Mouse (Mus musculus) limb, embryonic 13.5 days (tissue): ENCODE results near the gene Glb1l. TPM values are rescaled to one million over a fixed set of nuclear protein-coding genes. Genes with fewer than 3 reads are reported as not detected.

ENCODE experiments used
- ATAC-seq: fragments of 200-750 bp; cut with Nextera tagmentation; 2 replicates; pipeline ENCODE4 v1.8.0; 2017; ENCODE audit warnings: low read depth, moderate number of reproducible peaks, moderate TSS enrichment; ENCODE audit not compliant: low FRiP score
- H3K27ac ChIP-seq: fragments of 300-500 bp; sonication (generic); 2 replicates; pipeline ENCODE4 v1.5.1; 2015; ENCODE audit warnings: inconsistent platforms, mild to moderate bottlenecking, moderate library complexity
- H3K27me3 ChIP-seq: fragments of 300-500 bp; sonication (generic); 2 replicates; pipeline ENCODE4 v1.6.1; 2015; ENCODE audit warnings: mild to moderate bottlenecking, inconsistent platforms
- H3K36me3 ChIP-seq: fragments of 300-500 bp; sonication (generic); 2 replicates; pipeline ENCODE4 v1.6.1; 2015; ENCODE audit warnings: inconsistent platforms, mild to moderate bottlenecking, moderate library complexity
- H3K4me1 ChIP-seq: fragments of 300-500 bp; sonication (generic); 2 replicates; pipeline ENCODE4 v1.6.1; 2015; ENCODE audit warnings: inconsistent platforms
- H3K4me2 ChIP-seq: fragments of 300-500 bp; sonication (generic); replicated peaks from 2 replicates; pipeline ENCODE4 v1.6.1; 2015; ENCODE audit warnings: inconsistent platforms, mild to moderate bottlenecking, moderate library complexity
- H3K4me3 ChIP-seq: fragments of 300-500 bp; sonication (generic); 2 replicates; pipeline ENCODE4 v1.5.1; 2015; ENCODE audit warnings: moderate library complexity, mild to moderate bottlenecking, inconsistent platforms
- H3K9ac ChIP-seq: fragments of 300-500 bp; sonication (generic); 2 replicates; pipeline ENCODE4 v1.6.1; 2015; ENCODE audit warnings: mild to moderate bottlenecking, inconsistent platforms
- H3K9me3 ChIP-seq: fragments of 300-500 bp; sonication (generic); 2 replicates; pipeline ENCODE4 v1.6.1; 2016; ENCODE audit warnings: inconsistent platforms
- WGBS: fragments of 180-500 bp; shearing (Covaris S2); methylation state at CpG from one replicate; pipeline ENCODE4 v1.1.7; 2015; 5-methylcytosine and 5-hydroxymethylcytosine counted together
- polyA plus RNA-seq: library from polyadenylated mRNA; unstranded; fragments of >200 nt; fragmentation: Nextera tagmentation; extraction: Ambion mirVana; gene quantifications from 2 replicates; pipeline ENCODE4 v1.2.1, GENCODE M21; 2015

The Glb1l gene
- polyA plus RNA-seq, 1 experiment from 2014 or later: 20.4 TPM

GRCm38 (mm10) chr1:75214886-75215285 lies 4.3 kb upstream of the Glb1l start:
- 81% methylated on average over 5 of the region's 5 CpGs for WGBS
- no peak for ATAC-seq
- Histone ChIP-seq H3K27ac (no peak overlapping the region), H3K9me3 (no peaks in the 10 kb centered on the region), H3K4me1 (peaks cover 37% of the 10 kb centered on the region), H3K9ac (no peak overlapping the region), H3K27me3 (peaks cover 45% of the 10 kb centered on the region), H3K36me3 (peaks cover 41% of the 10 kb centered on the region), H3K4me2 (no peak overlapping the region), H3K4me3 (no peak overlapping the region)

DNA sequence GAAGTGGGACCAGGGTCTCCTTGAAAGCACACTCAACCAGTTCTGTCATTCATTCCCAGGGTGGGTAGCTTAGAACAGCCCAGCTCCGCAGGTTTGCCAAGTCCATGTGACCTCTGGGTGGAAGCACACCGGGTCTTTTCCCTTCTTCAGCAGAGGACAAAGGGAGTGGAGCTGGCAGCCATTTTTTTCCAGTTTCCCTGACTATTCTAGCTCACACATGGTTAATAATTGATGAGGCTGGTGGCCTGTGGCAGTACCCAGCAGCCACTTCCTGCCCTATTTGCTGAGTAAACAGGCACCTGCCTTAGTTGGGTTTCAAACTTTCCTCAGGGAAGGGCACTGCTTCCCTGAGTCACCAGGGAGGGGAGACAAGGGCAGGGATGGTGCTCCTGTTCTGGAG lies 3.8 kb upstream of the Glb1l start:
- Histone ChIP-seq H3K36me3 (peaks cover 41% of the 10 kb centered on the region), H3K9me3 (no peaks in the 10 kb centered on the region), H3K4me1 (peaks cover 37% of the 10 kb centered on the region), H3K27ac (no peak overlapping the region), H3K9ac (no peak overlapping the region), H3K27me3 (peaks cover 44% of the 10 kb centered on the region), H3K4me3 (no peak overlapping the region), H3K4me2 (no peak overlapping the region)
- ATAC-seq: no peak
- 85% methylated on average over 2 of the region's 2 CpGs for WGBS

GRCm38 (mm10) chr1:75213096-75213495 lies 2.5 kb upstream of the Glb1l start:
- peaks cover 34% of the 10 kb centered on the region for H3K4me1 ChIP-seq
- no peak overlapping the region for H3K9ac ChIP-seq
- no peak overlapping the region for H3K4me2 ChIP-seq
- H3K9me3 ChIP-seq: no peaks in the 10 kb centered on the region
- H3K27me3 ChIP-seq: peaks cover 31% of the 10 kb centered on the region
- WGBS: 90% methylated on average over 7 of the region's 7 CpGs
- no peak overlapping the region for H3K27ac ChIP-seq
- H3K36me3 ChIP-seq: peaks cover 41% of the 10 kb centered on the region
- no peak for ATAC-seq
- H3K4me3 ChIP-seq: no peak overlapping the region

DNA sequence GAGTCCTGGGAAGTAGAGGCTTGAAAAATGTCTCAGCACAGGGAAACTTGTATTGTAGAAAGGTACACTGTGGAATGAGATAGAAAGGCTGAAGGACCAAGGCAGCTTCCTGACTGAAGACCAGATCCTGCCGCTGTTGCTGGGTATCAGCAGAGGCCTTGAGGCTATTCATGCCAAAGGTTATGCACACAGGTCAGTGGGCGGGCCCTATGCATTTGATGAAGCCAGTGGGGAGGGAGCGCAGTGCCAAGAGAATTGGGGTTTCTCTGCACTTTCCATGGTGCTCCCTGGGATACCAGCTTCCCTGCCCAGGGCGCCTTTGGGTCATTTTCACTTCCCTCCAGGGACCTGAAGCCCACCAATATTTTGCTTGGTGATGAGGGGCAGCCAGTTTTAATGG lies 1.9 kb upstream of the Glb1l start:
- Histone ChIP-seq H3K4me1 (peaks cover 32% of the 10 kb centered on the region), H3K4me3 (no peak overlapping the region), H3K27ac (no peak overlapping the region), H3K36me3 (peaks cover 41% of the 10 kb centered on the region), H3K9ac (no peak overlapping the region), H3K4me2 (no peak overlapping the region; the same call in 1 of the 2 replicates), H3K27me3 (peaks cover 25% of the 10 kb centered on the region), H3K9me3 (no peaks in the 10 kb centered on the region)
- ATAC-seq: no peak
- WGBS: 89% methylated on average over 4 of the region's 4 CpGs

GRCm38 (mm10) chr1:75211141-75211708 lies 612 bp upstream of the Glb1l start:
- peaks cover 13% of the 10 kb centered on the region for H3K27me3 ChIP-seq
- H3K4me2 ChIP-seq: peak overlapping the region; percentile 97
- H3K36me3 ChIP-seq: peaks cover 41% of the 10 kb centered on the region
- peaks cover 32% of the 10 kb centered on the region for H3K4me1 ChIP-seq
- no peak for ATAC-seq
- no peaks in the 10 kb centered on the region for H3K9me3 ChIP-seq
- H3K4me3 ChIP-seq: peak overlapping the region; percentile 95
- H3K27ac ChIP-seq: no peak overlapping the region
- WGBS: 11% methylated on average over 17 of the region's 17 CpGs
- H3K9ac ChIP-seq: peak overlapping the region; percentile 95

- WGBS: 9% methylated on average over 34 of the region's 34 CpGs
- no peak for ATAC-seq
- Histone ChIP-seq H3K4me3 (peak overlapping the region; percentile 95), H3K27me3 (peaks cover 4% of the 10 kb centered on the region; the same call in 1 of the 2 replicates), H3K9me3 (no peaks in the 10 kb centered on the region), H3K4me1 (peaks cover 32% of the 10 kb centered on the region), H3K27ac (no peak overlapping the region), H3K4me2 (peak overlapping the region; percentile 97), H3K36me3 (peaks cover 22% of the 10 kb centered on the region), H3K9ac (peak overlapping the region; percentile 72)
These were observed 1.5 kb downstream of the Glb1l start for GRCm38 (mm10) chr1:75208967-75209678.

GRCm38 (mm10) chr1:75201236-75201635 lies 9.4 kb downstream of the Glb1l start:
- Histone ChIP-seq H3K36me3 (peaks cover 41% of the 10 kb centered on the region), H3K4me2 (no peak overlapping the region), H3K9me3 (no peaks in the 10 kb centered on the region), H3K4me3 (no peak overlapping the region), H3K4me1 (no peaks in the 10 kb centered on the region), H3K27me3 (no peaks in the 10 kb centered on the region), H3K27ac (no peak overlapping the region), H3K9ac (no peak overlapping the region)
- WGBS: 86% methylated on average over 1 of the region's 1 CpGs
- no peak for ATAC-seq

- Histone ChIP-seq H3K4me1 (peaks cover 22% of the 10 kb centered on the region), H3K27ac (peak overlapping the region; percentile 93), H3K9ac (peak overlapping the region; percentile 90), H3K36me3 (peaks cover 37% of the 10 kb centered on the region), H3K4me2 (peak overlapping the region; percentile 95), H3K9me3 (no peaks in the 10 kb centered on the region), H3K27me3 (no peaks in the 10 kb centered on the region), H3K4me3 (peak overlapping the region; percentile 80)
- no peak for ATAC-seq
- whole genome bisulfite sequencing: under 1% methylated on average over 19 of the region's 19 CpGs
These were observed 18.2 kb downstream of the Glb1l start for GRCm38 (mm10) chr1:75192452-75192851.

- Histone ChIP-seq H3K9ac (peak within 1 kb of the TSS; percentile 90), H3K9me3 (no peaks in the 10 kb centered on the region), H3K36me3 (peaks cover 39% of the 10 kb centered on the region), H3K4me2 (peak within 1 kb of the TSS; percentile 95), H3K27me3 (no peaks in the 10 kb centered on the region), H3K4me1 (peaks cover 22% of the 10 kb centered on the region), H3K27ac (peak within 1 kb of the TSS; percentile 93), H3K4me3 (peak within 1 kb of the TSS; percentile 80)
- under 1% methylated on average over 55 of the region's 56 CpGs for WGBS
- peak; percentile 99 for ATAC-seq
These were observed 18.8 kb downstream of the Glb1l start, which contains the start of the genes Ankzf1 and Atg9a for GRCm38 (mm10) chr1:75191622-75192402. TSS of gene Ankzf1 (plus strand) at chr1:75192151. TSS of gene Atg9a (minus strand) at chr1:75192196.

DNA sequence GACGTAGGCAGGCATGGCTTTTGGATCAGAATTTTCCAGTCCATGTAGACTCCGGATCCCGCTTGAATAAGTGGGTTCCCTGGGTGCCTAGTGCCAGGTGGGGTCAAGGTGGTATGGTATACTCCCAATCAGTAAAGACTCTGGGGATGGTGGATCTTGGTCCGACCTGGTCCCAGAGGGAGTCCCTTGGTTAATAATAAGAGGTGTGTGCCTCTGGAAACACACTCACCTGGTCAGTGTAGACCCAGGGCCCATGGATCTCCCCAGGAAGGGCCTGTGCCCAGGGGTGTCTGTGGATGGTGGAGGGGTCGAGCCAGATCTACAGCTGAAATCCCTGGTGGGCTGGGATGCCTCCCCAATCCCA lies 19.4 kb downstream of the Glb1l start:
- Histone ChIP-seq H3K9me3 (no peaks in the 10 kb centered on the region), H3K27me3 (no peaks in the 10 kb centered on the region), H3K27ac (peak overlapping the region; percentile 77; the same call in 1 of the 2 replicates), H3K4me2 (peak overlapping the region; percentile 95), H3K36me3 (peaks cover 39% of the 10 kb centered on the region), H3K9ac (peak overlapping the region; percentile 87), H3K4me1 (peaks cover 22% of the 10 kb centered on the region), H3K4me3 (peak overlapping the region; percentile 80)
- no peak for ATAC-seq
- WGBS: 41% methylated on average over 5 of the region's 5 CpGs

DNA sequence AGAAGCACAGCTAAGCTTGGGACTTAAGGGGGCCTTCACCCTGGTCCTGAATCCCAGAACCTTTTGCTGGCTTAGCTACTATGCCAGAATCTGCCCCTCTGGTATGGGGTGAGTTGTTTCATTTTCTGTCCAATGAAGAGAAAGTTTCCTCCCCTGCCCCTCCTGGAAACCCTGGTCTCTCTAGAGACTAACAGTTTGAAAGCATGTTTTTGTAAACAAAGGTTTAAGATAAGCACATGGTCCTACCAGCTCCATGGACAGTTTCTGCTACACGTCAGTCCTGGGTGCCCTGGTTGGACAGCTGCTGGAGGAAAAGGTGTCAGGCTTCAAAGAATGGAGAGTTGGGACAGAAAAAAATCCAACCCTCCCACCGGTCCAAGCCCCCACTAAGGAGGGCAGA lies 20.0 kb downstream of the Glb1l start:
- Histone ChIP-seq H3K4me1 (peaks cover 22% of the 10 kb centered on the region), H3K4me2 (peak overlapping the region; percentile 95), H3K9ac (peak overlapping the region; percentile 87; the same call in 1 of the 2 replicates)

DNA sequence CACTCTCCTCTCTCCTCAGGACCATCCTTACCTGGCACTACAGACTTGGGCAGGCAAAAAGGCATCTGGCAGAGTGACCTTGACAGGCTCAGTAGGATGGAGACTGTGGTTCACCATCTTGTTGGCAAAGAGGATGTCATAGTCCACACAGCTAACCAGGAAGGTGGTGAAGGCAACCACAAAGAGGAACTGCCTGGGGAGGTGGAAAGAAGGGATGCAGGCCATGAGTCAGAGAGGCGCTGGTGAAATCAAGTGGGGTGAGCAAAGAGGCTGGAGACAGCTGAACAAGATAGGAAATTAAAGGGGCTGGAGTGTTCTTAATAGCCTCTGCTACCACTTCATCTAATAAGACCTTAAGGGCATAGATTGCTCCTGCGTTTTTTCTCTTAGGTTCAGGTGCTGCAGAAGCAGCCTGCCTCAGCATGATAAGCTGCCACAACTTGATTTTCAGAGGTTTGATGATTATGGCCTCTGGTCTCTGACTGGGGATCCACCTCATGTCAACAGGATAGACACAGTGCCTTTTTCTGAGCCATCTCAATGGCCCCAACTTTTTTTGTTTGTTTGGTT lies 22.6 kb downstream of the Glb1l start:
- no peak overlapping the region for H3K27ac ChIP-seq
- ATAC-seq: no peak
- H3K36me3 ChIP-seq: peaks cover 61% of the 10 kb centered on the region
- WGBS: 79% methylated on average over 2 of the region's 2 CpGs
- H3K4me1 ChIP-seq: peaks cover 15% of the 10 kb centered on the region
- H3K4me2 ChIP-seq: no peak overlapping the region
- no peaks in the 10 kb centered on the region for H3K27me3 ChIP-seq
- H3K9ac ChIP-seq: no peak overlapping the region
- H3K9me3 ChIP-seq: no peaks in the 10 kb centered on the region
- H3K4me3 ChIP-seq: no peak overlapping the region

More for the DNA sequence above, 20.0 kb downstream of the Glb1l start:
- Histone ChIP-seq H3K9me3 (no peaks in the 10 kb centered on the region), H3K36me3 (peaks cover 39% of the 10 kb centered on the region), H3K27me3 (no peaks in the 10 kb centered on the region), H3K27ac (no peak overlapping the region), H3K4me3 (peak overlapping the region; percentile 80)
- 52% methylated on average over 2 of the region's 2 CpGs for WGBS
- ATAC-seq: no peak
